Mouse (Mus musculus): ENCODE results near the gene Ralgps1.

DNA sequence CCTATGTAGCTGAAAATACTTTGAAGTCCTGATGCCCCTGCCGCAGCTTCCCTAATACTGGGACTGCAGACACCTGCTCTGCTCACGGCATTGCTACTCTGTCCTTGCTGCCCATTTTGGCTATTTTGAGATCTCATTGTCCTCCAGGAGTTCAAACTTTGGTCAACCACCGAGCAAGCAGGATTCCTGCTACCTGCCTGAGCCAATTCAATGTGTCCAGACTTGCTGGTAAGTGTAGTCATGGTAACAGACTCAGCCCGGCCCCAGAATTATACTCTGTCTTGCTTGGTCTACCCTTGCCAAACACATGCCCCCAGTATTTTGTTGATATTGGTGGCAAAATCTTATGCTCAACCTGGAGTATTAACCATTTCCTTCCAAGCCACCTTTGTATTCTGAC, 25.8 kb upstream of the Ralgps1 start:
- no peak for TF ChIP-seq CTCF (IDR thresholded peaks at IDR 0.05; ENCODE audit: borderline replicate concordance, control insufficient read depth, extremely low read depth, insufficient read depth, low read length, poor library complexity)
- TF ChIP-seq POLR2A (IDR thresholded peaks at IDR 0.05; ENCODE audit: control insufficient read depth, extremely low read depth, insufficient read depth, low read length, poor library complexity) = no peak

Data from thymus, adult 2 months (tissue).